Mouse (Mus musculus) adrenal gland, adult 2 months (tissue): Measurements from ENCODE around the gene Bag3. TPM values are rescaled to one million over a fixed set of nuclear protein-coding genes. Genes with fewer than 3 reads are reported as not detected.
A peak's percentile ranks its signal among the peaks of the same experiment; 100 is the strongest.
"Not testable (repeated sequence)": the region's sequence is repeated elsewhere in the genome, so short reads cannot be mapped to it uniquely, and the experiment has no call there.

Experiments
- DNase-seq: peaks from one replicate; pipeline ENCODE4 v3.0.0; 2021
- polyA plus RNA-seq: library from polyadenylated mRNA; depleted of rRNA; stranded (reverse); fragments of >200 nt; gene quantifications from 2 replicates; pipeline ENCODE4 v1.2.3, GENCODE M21; 2012
- total RNA-seq, 2 experiments: library from RNA; stranded (reverse); gene quantifications; 2 replicates each; pipeline ENCODE4 v1.2.3; 2021

The Bag3 gene
- total and polyA plus RNA-seq, 3 experiments: 143 to 425 (median 360) TPM

GRCm38 (mm10) chr7:128567561-128568244, 44.3 kb downstream of the Bag3 start:
- no peak for DNase-seq

GRCm38 (mm10) chr7:128569429-128569828, 46.0 kb downstream of the Bag3 start:
- DNase-seq: not testable (repeated sequence)

DNA sequence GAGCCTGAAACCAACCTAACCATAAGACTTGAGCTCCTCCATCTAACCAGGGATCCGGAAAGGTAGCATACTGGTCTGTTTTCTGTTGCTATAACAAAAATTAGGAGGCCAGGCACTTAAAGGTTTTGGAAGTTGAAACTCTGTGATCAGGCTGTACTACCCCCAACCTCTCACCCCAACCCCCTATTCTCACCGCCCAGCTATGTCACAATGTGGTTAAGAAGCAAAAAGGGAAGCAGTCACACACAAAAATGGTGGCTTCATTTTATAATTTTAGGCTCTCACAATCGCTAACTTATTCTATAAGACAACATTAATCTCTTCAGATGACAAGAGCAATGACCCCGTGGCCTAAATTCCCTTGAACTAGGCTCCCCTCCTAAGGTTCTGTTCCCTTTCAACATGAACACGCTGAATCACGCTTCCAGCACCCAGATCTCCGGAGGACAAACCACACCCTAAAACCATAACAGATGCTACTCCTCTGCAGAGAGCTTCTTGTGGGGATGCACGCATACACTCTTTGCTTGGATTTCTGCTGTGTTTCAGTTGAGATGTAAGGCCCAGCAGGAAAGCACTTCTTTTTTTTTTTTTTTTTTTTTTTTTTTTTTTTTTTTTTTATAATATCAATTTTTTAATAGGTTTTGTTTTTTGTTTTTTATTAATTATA, 46.7 kb downstream of the Bag3 start:
- DNase-seq: no peak

GRCm38 (mm10) chr7:128570657-128571056, 47.2 kb downstream of the Bag3 start:
- not testable (repeated sequence) for DNase-seq

DNA sequence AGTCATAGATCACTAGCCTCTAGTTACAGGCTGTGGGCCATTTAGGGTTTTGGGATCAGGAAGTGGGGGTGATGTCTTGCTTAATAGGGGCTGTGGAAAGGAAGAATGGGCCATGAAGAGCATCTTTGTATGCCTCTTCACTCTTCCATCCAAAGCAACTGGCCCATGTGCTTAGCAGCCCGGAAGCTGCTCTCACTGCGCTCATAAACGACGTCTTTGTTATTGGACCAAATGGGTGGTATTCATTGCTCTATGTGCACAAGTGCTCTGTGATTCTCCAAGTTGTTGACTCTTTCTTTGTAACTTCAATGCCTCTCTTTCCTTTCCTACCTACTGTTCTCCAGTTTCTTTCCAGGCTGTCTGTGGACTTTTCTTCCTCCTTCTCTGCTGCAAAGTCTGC, 48.6 kb downstream of the Bag3 start:
- DNase-seq: no peak

- peak; percentile 64 for DNase-seq
Observed at GRCm38 (mm10) chr7:128575211-128575610, 51.8 kb downstream of the Bag3 start.

DNA sequence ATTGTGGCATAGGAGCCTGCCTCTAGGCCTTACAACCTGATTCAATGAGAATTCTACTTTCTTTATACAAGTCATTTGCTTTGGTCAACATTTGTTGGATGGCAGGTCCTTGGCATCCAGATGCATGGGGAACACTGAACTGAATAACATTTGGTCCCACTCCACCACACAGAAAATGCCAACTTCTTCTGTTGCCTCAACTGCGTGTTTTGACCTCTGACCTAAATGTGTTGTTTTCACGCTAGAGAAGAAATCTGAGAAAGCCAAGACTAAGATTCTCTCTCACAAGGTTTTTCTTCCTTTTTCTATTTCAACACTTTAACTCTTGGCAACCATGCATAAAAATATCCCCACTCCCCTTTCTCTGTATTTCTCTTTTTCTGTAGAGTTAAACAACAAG, 52.4 kb downstream of the Bag3 start:
- DNase-seq: no peak

DNA sequence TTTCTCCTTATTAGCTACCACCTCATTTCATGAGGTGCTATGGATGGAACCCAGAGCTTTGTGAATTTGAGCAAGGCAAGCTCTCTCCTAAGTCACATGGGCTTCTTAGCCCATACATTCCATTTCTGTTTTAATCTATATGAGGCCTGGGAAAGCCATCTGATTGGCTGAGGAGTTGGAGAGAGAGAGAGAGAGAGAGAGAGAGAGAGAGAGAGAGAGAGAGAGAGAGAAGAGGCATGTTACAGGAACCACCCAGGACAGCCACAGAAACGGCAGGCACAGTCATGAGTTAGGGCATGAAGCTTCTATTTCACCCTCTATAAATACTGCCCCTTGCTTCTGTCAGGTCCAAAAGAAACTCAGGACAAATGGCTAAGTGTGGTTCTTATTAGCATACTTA, 54.2 kb downstream of the Bag3 start:
- no peak for DNase-seq

GRCm38 (mm10) chr7:128578199-128578945, 55.0 kb downstream of the Bag3 start:
- no peak for DNase-seq

GRCm38 (mm10) chr7:128579381-128579780, 56.0 kb downstream of the Bag3 start:
- DNase-seq: no peak

DNA sequence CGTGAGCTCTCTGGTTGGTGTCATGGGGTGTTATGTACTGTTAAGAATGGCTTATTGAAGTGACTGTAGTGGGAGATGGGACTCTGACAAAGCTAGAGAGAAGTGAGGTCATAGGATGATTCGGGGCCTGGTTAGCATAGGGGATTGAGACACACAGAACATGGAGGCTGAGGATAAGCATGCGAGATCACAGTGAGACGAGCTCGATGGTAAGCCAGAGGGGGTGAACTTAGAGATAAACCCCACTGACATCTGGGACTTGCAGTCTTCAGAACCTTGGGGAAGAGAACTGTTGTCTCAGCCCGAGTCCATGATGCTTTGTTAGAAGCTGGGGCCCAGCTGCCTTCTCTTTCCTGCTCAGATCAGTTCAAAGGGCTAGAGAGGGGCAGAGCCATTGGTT, 56.9 kb downstream of the Bag3 start:
- no peak for DNase-seq

GRCm38 (mm10) chr7:128581864-128582484, 58.6 kb downstream of the Bag3 start:
- no peak for DNase-seq

GRCm38 (mm10) chr7:128583213-128583948, 60.0 kb downstream of the Bag3 start:
- DNase-seq: peak; percentile 59

GRCm38 (mm10) chr7:128587334-128587933, 64.0 kb downstream of the Bag3 start:
- no peak for DNase-seq

DNA sequence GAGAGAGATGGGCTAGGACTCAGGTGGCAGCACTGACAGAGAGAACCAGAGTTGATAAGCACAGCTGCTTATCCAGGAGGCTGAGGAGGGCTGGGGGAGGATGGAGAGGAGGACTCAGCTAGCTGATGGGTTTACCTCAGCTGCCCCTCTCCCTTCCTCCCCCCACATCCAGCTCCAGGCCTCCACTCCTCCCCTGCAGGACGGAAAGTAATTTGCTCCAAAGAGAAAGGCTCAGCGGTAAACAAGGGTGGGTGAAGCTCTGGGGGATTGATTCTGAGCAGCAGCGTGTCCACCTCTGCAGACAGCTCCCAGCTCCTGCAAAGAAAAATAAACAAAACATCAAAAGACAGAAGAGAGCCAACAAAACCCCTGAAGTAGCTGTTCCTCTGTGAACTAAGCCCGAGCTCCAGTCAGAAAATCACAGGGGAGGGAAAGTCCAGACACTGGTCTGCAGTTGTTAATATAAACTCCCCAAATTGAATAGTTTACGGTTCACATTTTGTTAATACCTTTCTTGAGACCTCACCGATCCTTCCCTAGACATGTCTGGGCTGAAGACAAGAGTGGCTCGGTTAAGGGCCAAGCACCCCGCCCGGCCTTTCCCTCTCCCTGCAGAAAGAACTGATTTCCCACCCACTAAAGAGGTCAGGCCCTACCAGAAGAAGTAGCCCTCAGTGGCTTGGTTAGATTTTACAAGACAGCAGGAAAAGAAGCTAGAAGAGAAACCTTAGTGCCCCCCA, 68.1 kb downstream of the Bag3 start:
- no peak for DNase-seq

GRCm38 (mm10) chr7:128592118-128592935, 68.9 kb downstream of the Bag3 start:
- DNase-seq: peak; percentile 67

- DNase-seq: no peak
Observed at GRCm38 (mm10) chr7:128592936-128593241, 69.5 kb downstream of the Bag3 start.

GRCm38 (mm10) chr7:128596274-128596673, 72.9 kb downstream of the Bag3 start:
- DNase-seq: no peak
